Mouse (Mus musculus) megakaryocyte, embryonic 14.5 days (primary cell): Measurements from ENCODE around the gene Prkce. TPM values are rescaled to one million over a fixed set of nuclear protein-coding genes. Genes with fewer than 3 reads are reported as not detected.
A peak's percentile ranks its signal among the peaks of the same experiment; 100 is the strongest.

Experiments used
- H3K27me3 ChIP-seq: replicated peaks from 2 replicates; pipeline ENCODE3; 2012; ENCODE audit warnings: inconsistent platforms
- H3K36me3 ChIP-seq: replicated peaks from 2 replicates; pipeline ENCODE3; 2012; ENCODE audit warnings: low read length, inconsistent platforms, mixed read lengths
- H3K4me1 ChIP-seq: 2 replicates; pipeline ENCODE4 v1.6.1; 2012; ENCODE audit warnings: inconsistent platforms
- H3K4me3 ChIP-seq: replicated peaks from 2 replicates; pipeline ENCODE3; 2012; ENCODE audit warnings: moderate library complexity, mild to moderate bottlenecking, inconsistent platforms
- H3K9me3 ChIP-seq: 2 replicates; pipeline ENCODE4 v1.6.1; 2012; ENCODE audit warnings: inconsistent platforms
- FLI1 ChIP-seq: IDR thresholded peaks from 2 replicates; pipeline ENCODE4 v1.6.1; 2012; ENCODE audit warnings: low read length, inconsistent platforms, mixed read lengths
- GATA1 ChIP-seq: IDR thresholded peaks from 3 replicates; pipeline ENCODE4 v1.6.1; 2012; ENCODE audit warnings: mixed read lengths, low read length, inconsistent platforms, borderline replicate concordance
- polyA plus RNA-seq: library from polyadenylated mRNA; stranded (reverse); fragments of >175 nt; gene quantifications from 2 replicates; pipeline ENCODE4 v1.2.3, GENCODE M21; 2012; ENCODE audit warnings: low replicate concordance; ENCODE audit not compliant: insufficient read depth

Prkce gene
- polyA plus RNA-seq, 1 experiment: 7.3 TPM

DNA sequence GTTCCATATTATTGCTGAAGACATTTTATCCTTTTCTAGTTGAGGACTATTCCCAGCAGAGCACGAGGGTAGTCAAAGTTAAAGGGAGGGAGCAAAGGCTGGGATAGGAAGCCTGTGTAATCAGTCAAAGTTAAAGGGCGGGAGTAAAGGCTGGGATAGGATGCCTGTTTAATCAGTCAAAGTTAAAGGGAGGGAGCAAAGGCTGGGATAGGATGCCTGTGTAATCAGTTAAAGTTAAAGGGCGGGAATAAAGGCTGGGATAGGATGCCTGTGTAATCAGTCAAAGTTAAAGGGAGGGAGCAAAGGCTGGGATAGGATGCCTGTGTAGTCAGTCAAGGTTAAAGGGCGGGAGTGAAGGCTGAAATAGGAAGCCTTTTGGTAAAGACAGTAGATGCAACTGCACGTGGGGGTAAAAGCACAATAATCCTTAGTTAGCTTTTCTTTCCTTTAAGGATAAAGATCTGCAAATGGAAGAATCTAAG, 16.7 kb upstream of the Prkce start:
- Histone ChIP-seq H3K27me3 (peaks cover 5% of the 10 kb centered on the region), H3K4me3 (no peak overlapping the region), H3K9me3 (peaks cover 15% of the 10 kb centered on the region), H3K36me3 (no peaks in the 10 kb centered on the region), H3K4me1 (peaks cover 12% of the 10 kb centered on the region)
- TF ChIP-seq FLI1 (no peak), GATA1 (no peak)

DNA sequence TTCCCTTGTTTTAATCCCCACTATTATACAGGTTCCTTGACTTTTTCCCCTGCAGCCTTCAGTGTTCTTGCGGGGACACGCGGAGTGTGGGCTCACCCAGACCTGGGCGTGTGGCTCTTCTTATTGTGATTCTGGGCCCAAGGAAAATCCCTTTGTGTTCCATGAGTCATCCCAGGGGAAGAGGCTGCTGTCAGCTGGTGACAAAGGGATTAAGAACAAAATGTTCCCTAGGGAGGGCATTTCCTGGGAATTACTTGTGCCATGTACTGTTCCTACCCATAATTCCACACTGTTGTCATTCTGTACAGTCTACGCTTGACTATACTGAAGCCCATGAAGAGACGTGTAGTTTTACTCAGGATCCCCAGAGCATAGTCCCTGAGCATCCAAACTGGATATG, 10.6 kb upstream of the Prkce start:
- H3K4me1 ChIP-seq: peaks cover 32% of the 10 kb centered on the region
- H3K36me3 ChIP-seq: no peaks in the 10 kb centered on the region
- H3K27me3 ChIP-seq: peaks cover 13% of the 10 kb centered on the region
- H3K9me3 ChIP-seq: peaks cover 15% of the 10 kb centered on the region
- H3K4me3 ChIP-seq: no peak overlapping the region
- TF ChIP-seq FLI1 (no peak), GATA1 (no peak)

GRCm38 (mm10) chr17:86162672-86163071, 4.9 kb upstream of the Prkce start:
- peaks cover 19% of the 10 kb centered on the region for H3K36me3 ChIP-seq
- TF ChIP-seq GATA1 (no peak), FLI1 (no peak)
- peaks cover 50% of the 10 kb centered on the region for H3K4me1 ChIP-seq
- H3K9me3 ChIP-seq: no peaks in the 10 kb centered on the region
- no peak overlapping the region for H3K4me3 ChIP-seq
- no peaks in the 10 kb centered on the region for H3K27me3 ChIP-seq

- peaks cover 58% of the 10 kb centered on the region for H3K4me1 ChIP-seq
Observed at GRCm38 (mm10) chr17:86164416-86164815, 3.2 kb upstream of the Prkce start.

GRCm38 (mm10) chr17:86166051-86166566, 1.5 kb upstream of the Prkce start:
- peaks cover 30% of the 10 kb centered on the region for H3K36me3 ChIP-seq
- TF ChIP-seq GATA1 (no peak), FLI1 (no peak)
- H3K27me3 ChIP-seq: no peaks in the 10 kb centered on the region
- H3K4me3 ChIP-seq: peak overlapping the region; percentile 98
- peaks cover 61% of the 10 kb centered on the region for H3K4me1 ChIP-seq
- H3K9me3 ChIP-seq: no peaks in the 10 kb centered on the region

More at GRCm38 (mm10) chr17:86164416-86164815, 3.2 kb upstream of the Prkce start:
- H3K27me3 ChIP-seq: no peaks in the 10 kb centered on the region
- peak overlapping the region; percentile 68 for H3K4me3 ChIP-seq
- peaks cover 19% of the 10 kb centered on the region for H3K36me3 ChIP-seq
- no peak for TF ChIP-seq GATA1
- no peak for TF ChIP-seq FLI1
- no peaks in the 10 kb centered on the region for H3K9me3 ChIP-seq

DNA sequence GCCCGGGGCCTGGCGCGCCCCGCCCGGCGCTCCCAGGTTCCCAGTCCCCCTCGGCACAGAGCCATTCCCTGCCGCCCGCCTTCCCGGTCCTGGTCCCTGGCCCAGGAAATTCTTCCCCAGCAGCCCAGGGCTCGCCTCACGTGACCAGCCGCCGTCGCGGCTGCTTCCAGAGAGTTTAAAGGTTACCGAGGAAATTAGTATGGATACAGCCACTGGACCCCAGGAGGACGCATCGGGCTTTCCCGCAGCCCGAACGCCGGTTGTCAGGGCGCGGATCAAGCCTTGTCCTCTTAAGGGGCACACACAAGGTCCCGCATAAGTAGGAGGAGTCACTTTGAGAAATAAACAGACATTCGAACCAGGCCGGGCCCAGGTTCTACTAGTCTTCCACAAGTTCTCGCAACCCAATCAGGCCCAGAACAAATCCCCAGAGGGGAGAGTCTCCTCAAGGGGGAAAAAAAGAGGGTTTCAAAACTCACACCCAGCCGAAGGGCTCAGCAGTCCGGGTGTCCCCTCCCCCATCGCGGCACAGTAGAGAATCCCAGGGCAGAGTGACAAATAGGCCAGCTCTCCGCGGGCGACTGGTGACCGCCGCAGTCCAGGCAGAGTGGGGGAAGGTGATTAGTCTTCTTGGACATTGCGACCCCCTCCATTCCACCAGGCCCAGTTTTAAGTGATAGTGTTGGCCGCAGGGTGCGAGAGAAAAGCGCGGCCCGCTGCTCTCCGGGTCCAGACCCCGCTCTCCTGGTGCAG, 842 bp upstream of the Prkce start:
- H3K4me3 ChIP-seq: peak overlapping the region; percentile 98
- TF ChIP-seq GATA1 (no peak), FLI1 (no peak)
- peaks cover 35% of the 10 kb centered on the region for H3K36me3 ChIP-seq
- H3K9me3 ChIP-seq: no peaks in the 10 kb centered on the region
- H3K4me1 ChIP-seq: peaks cover 59% of the 10 kb centered on the region
- H3K27me3 ChIP-seq: no peaks in the 10 kb centered on the region

DNA sequence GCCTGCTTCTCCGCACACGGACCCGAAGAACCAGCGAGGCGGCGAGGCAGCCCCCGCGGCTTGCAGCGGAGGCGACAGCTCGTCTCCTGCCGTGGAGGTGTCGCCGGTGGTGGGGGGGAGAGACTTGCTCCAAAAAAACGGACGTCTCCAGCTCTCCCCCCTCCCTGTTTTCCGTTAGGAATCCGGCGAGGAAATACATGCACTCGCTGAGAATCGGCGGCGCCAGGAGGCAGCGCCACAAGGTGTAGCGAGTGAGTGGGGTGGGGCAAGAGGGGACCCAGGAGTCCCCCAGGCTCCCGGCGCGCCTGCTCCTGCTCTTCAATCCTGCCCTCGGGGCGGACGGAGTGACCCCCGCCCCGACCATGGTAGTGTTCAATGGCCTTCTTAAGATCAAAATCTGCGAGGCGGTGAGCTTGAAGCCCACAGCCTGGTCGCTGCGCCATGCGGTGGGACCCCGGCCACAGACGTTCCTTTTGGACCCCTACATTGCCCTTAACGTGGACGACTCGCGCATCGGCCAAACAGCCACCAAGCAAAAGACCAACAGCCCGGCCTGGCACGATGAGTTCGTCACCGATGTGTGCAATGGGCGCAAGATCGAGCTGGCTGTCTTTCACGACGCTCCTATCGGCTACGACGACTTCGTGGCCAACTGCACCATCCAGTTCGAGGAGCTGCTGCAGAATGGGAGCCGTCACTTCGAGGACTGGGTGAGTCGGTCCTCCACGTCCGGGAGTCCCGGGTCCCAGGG, 821 bp downstream of the Prkce start:
- no peaks in the 10 kb centered on the region for H3K9me3 ChIP-seq
- H3K4me3 ChIP-seq: peak overlapping the region; percentile 98
- TF ChIP-seq GATA1 (no peak), FLI1 (no peak)
- H3K27me3 ChIP-seq: no peaks in the 10 kb centered on the region
- H3K36me3 ChIP-seq: peaks cover 44% of the 10 kb centered on the region
- peaks cover 62% of the 10 kb centered on the region for H3K4me1 ChIP-seq

- Histone ChIP-seq H3K27me3 (no peaks in the 10 kb centered on the region), H3K9me3 (no peaks in the 10 kb centered on the region), H3K4me1 (peaks cover 56% of the 10 kb centered on the region), H3K36me3 (peaks cover 44% of the 10 kb centered on the region), H3K4me3 (peak overlapping the region; percentile 98)
- TF ChIP-seq GATA1 (no peak), FLI1 (no peak)
Observed at GRCm38 (mm10) chr17:86169092-86169491, 1.5 kb downstream of the Prkce start.

GRCm38 (mm10) chr17:86170164-86170958, 2.8 kb downstream of the Prkce start:
- TF ChIP-seq FLI1 (no peak), GATA1 (no peak)
- peaks cover 53% of the 10 kb centered on the region for H3K4me1 ChIP-seq
- H3K4me3 ChIP-seq: peak overlapping the region; percentile 98
- H3K36me3 ChIP-seq: peaks cover 47% of the 10 kb centered on the region
- H3K9me3 ChIP-seq: no peaks in the 10 kb centered on the region
- H3K27me3 ChIP-seq: no peaks in the 10 kb centered on the region
